Mouse (Mus musculus) heart, embryonic 14.5 days (tissue): ENCODE measurements around the gene Lenep. TPM values are rescaled to one million over a fixed set of nuclear protein-coding genes. Genes with fewer than 3 reads are reported as not detected.

ENCODE experiments used
- polyA plus RNA-seq: library from polyadenylated mRNA; unstranded; fragments of >200 nt; fragmentation: Nextera tagmentation; extraction: Ambion mirVana; gene quantifications from 2 replicates; pipeline ENCODE4 v1.2.1, GENCODE M21; 2014

Lenep gene
- polyA plus RNA-seq, 1 experiment from 2014 or later = not detected

Other genes with a start within 250 kb of the Lenep start
- gene Hcn3, start 242.6 kb downstream of the Lenep start, polyA plus RNA-seq = 0.27 and 0.51 TPM in 2 replicates
- gene Clk2, start 238.0 kb downstream of the Lenep start, polyA plus RNA-seq = 12.4 and 13.4 TPM in 2 replicates
- gene Scamp3, start 225.3 kb downstream of the Lenep start, polyA plus RNA-seq = 68.3 and 74.8 TPM in 2 replicates
- gene Fam189b, start 219.7 kb downstream of the Lenep start, polyA plus RNA-seq = 9.1 and 12.8 TPM in 2 replicates
- gene Gba, start 199.9 kb downstream of the Lenep start, polyA plus RNA-seq = 33.5 and 34.0 TPM in 2 replicates
- gene Thbs3, start 187.6 kb downstream of the Lenep start, polyA plus RNA-seq = 12.9 and 14.5 TPM in 2 replicates
- 93.6 and 102 TPM in 2 replicates for gene Mtx1, start 175.7 kb downstream of the Lenep start, polyA plus RNA-seq
- 0.16 TPM in 1 of 2 replicates, not detected in the other for gene Muc1, start 173.7 kb downstream of the Lenep start, polyA plus RNA-seq
- 216 and 239 TPM in 2 replicates for gene Krtcap2, start 156.8 kb downstream of the Lenep start, polyA plus RNA-seq
- gene Trim46, start 156.5 kb downstream of the Lenep start, polyA plus RNA-seq = 0.85 and 0.95 TPM in 2 replicates
- gene Dpm3, start 143.4 kb downstream of the Lenep start, polyA plus RNA-seq = 92.9 and 97.9 TPM in 2 replicates
- 48.2 and 48.9 TPM in 2 replicates for gene Slc50a1, start 132.2 kb downstream of the Lenep start, polyA plus RNA-seq
- gene Efna1, start 121.7 kb downstream of the Lenep start, polyA plus RNA-seq = 38.4 and 39.7 TPM in 2 replicates
- gene Efna3, start 79.8 kb downstream of the Lenep start, polyA plus RNA-seq = 0.78 and 1.1 TPM in 2 replicates
- 6.0 and 6.7 TPM in 2 replicates for gene Efna4, start 64.8 kb downstream of the Lenep start, polyA plus RNA-seq
- gene Adam15, start 52.8 kb downstream of the Lenep start, polyA plus RNA-seq = 31.0 and 38.6 TPM in 2 replicates
- gene Dcst2, start 40.8 kb downstream of the Lenep start, polyA plus RNA-seq = not detected in 2 replicates
- gene Dcst1, start 37.5 kb downstream of the Lenep start, polyA plus RNA-seq = 0.16 and 0.18 TPM in 2 replicates
- 1.3 and 1.8 TPM in 2 replicates for gene Zbtb7b, start 8.0 kb downstream of the Lenep start, polyA plus RNA-seq
- gene Flad1, start 9.1 kb upstream of the Lenep start, polyA plus RNA-seq = 33.5 and 35.2 TPM in 2 replicates
- 354 and 368 TPM in 2 replicates for gene Cks1b, start 15.6 kb upstream of the Lenep start, polyA plus RNA-seq
- gene Shc1, start 15.7 kb upstream of the Lenep start, polyA plus RNA-seq = 48.0 and 50.5 TPM in 2 replicates
- 24.3 and 27.8 TPM in 2 replicates for gene Pygo2, start 27.4 kb upstream of the Lenep start, polyA plus RNA-seq
- gene Pbxip1, start 33.9 kb upstream of the Lenep start, polyA plus RNA-seq = 36.9 and 37.3 TPM in 2 replicates
- gene Pmvk, start 51.7 kb upstream of the Lenep start, polyA plus RNA-seq = 54.3 and 56.8 TPM in 2 replicates
- 2.4 and 3.1 TPM in 2 replicates for gene Kcnn3, start 117.4 kb upstream of the Lenep start, polyA plus RNA-seq